Mouse (Mus musculus) intestine, embryonic 15.5 days (tissue): Measurements from ENCODE around the gene Gemin4. TPM values are rescaled to one million over a fixed set of nuclear protein-coding genes. Genes with fewer than 3 reads are reported as not detected.
"Not testable (repeated sequence)": the region's sequence is repeated elsewhere in the genome, so short reads cannot be mapped to it uniquely, and the experiment has no call there.

Experiments
- ATAC-seq: fragments of 200-750 bp; cut with Nextera tagmentation; 2 replicates; pipeline ENCODE4 v1.8.0; 2017; ENCODE audit warnings: moderate TSS enrichment, moderate library complexity
- H3K27ac ChIP-seq: fragments of 300-500 bp; sonication (generic); 2 replicates; pipeline ENCODE4 v1.5.1; 2015; ENCODE audit warnings: mild to moderate bottlenecking, inconsistent platforms
- H3K27me3 ChIP-seq: fragments of 300-500 bp; sonication (generic); replicated peaks from 2 replicates; pipeline ENCODE4 v1.6.1; 2015; ENCODE audit warnings: inconsistent platforms
- H3K36me3 ChIP-seq: fragments of 300-500 bp; sonication (generic); 2 replicates; pipeline ENCODE4 v1.6.1; 2015; ENCODE audit warnings: inconsistent platforms
- H3K4me1 ChIP-seq: fragments of 300-500 bp; sonication (generic); replicated peaks from 2 replicates; pipeline ENCODE4 v1.6.1; 2015; ENCODE audit warnings: inconsistent platforms
- H3K4me2 ChIP-seq: fragments of 300-500 bp; sonication (generic); replicated peaks from 2 replicates; pipeline ENCODE4 v1.6.1; 2015; ENCODE audit warnings: mild to moderate bottlenecking, inconsistent platforms
- H3K4me3 ChIP-seq: fragments of 300-500 bp; sonication (generic); replicated peaks from 2 replicates; pipeline ENCODE4 v1.5.1; 2015; ENCODE audit warnings: inconsistent platforms
- H3K9ac ChIP-seq: fragments of 300-500 bp; sonication (generic); 2 replicates; pipeline ENCODE4 v1.6.1; 2015; ENCODE audit warnings: inconsistent platforms
- H3K9me3 ChIP-seq: fragments of 300-500 bp; sonication (generic); 2 replicates; pipeline ENCODE4 v1.6.1; 2016; ENCODE audit warnings: inconsistent platforms
- WGBS: fragments of 180-500 bp; shearing (Covaris S2); methylation state at CpG from one replicate; pipeline ENCODE4 v1.1.7; 2015; 5-methylcytosine and 5-hydroxymethylcytosine counted together
- polyA plus RNA-seq: library from polyadenylated mRNA; unstranded; fragments of >200 nt; fragmentation: Nextera tagmentation; extraction: Ambion mirVana; gene quantifications from 2 replicates; pipeline ENCODE4 v1.2.1, GENCODE M21; 2015

The Gemin4 gene
- polyA plus RNA-seq, 1 experiment from 2014 or later: 32.6 TPM

- Histone ChIP-seq H3K4me2 (no peak overlapping the region), H3K27ac (no peak overlapping the region), H3K27me3 (no peaks in the 10 kb centered on the region), H3K9me3 (no peaks in the 10 kb centered on the region), H3K9ac (no peak overlapping the region), H3K4me1 (peaks cover 14% of the 10 kb centered on the region; the same call in 1 of the 2 replicates), H3K36me3 (peaks cover 20% of the 10 kb centered on the region), H3K4me3 (no peak overlapping the region)
- ATAC-seq: no peak
- 87% methylated on average over 5 of the region's 5 CpGs for WGBS
Measured at GRCm38 (mm10) chr11:76213841-76214240, 3.6 kb downstream of the Gemin4 start.

DNA sequence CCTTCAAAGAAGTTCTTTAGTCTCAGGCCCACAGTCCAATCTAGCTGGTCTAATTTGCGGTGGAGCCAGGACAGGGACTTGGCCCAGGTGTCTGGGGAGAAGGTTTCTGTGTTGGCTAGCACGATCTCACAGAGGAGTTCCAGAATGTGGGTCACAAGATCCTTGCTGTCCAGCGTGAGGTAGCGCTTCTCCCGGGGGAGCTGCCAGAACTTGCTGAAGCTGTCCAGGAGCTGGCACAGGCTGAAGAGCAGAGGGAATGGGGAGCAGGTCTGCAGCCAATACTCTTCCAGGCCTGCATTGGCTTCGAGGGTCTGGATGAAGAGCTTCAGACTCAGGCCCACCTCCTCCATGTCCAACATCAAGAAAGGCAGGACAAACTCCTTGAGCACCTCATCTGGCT lies 5.9 kb downstream of the Gemin4 start:
- not testable (repeated sequence) for H3K9me3 ChIP-seq, H3K9ac ChIP-seq, ATAC-seq, H3K27ac ChIP-seq, H3K27me3 ChIP-seq, H3K4me3 ChIP-seq, H3K4me2 ChIP-seq
- peaks cover 38% of the 10 kb centered on the region for H3K36me3 ChIP-seq
- H3K4me1 ChIP-seq: peaks cover 13% of the 10 kb centered on the region; the same call in 1 of the 2 replicates
- 90% methylated on average over 5 of the region's 6 CpGs for WGBS

GRCm38 (mm10) chr11:76210228-76210985 lies 7.1 kb downstream of the Gemin4 start:
- H3K9me3 ChIP-seq: no peaks in the 10 kb centered on the region
- no peak overlapping the region for H3K4me3 ChIP-seq
- H3K27ac ChIP-seq: no peak overlapping the region
- H3K4me1 ChIP-seq: peaks cover 4% of the 10 kb centered on the region; the same call in 1 of the 2 replicates
- no peaks in the 10 kb centered on the region for H3K27me3 ChIP-seq
- WGBS: 75% methylated on average over 13 of the region's 13 CpGs
- no peak for ATAC-seq
- H3K9ac ChIP-seq: no peak overlapping the region
- no peak overlapping the region for H3K4me2 ChIP-seq
- H3K36me3 ChIP-seq: peaks cover 42% of the 10 kb centered on the region

GRCm38 (mm10) chr11:76206793-76207192 lies 10.7 kb downstream of the Gemin4 start:
- Histone ChIP-seq H3K4me3 (no peak overlapping the region), H3K27ac (no peak overlapping the region), H3K4me2 (no peak overlapping the region), H3K36me3 (peaks cover 34% of the 10 kb centered on the region), H3K9ac (no peak overlapping the region), H3K4me1 (peaks cover 9% of the 10 kb centered on the region; the same call in 1 of the 2 replicates), H3K27me3 (no peaks in the 10 kb centered on the region), H3K9me3 (no peaks in the 10 kb centered on the region)
- WGBS: 89% methylated on average over 5 of the region's 5 CpGs
- no peak for ATAC-seq

DNA sequence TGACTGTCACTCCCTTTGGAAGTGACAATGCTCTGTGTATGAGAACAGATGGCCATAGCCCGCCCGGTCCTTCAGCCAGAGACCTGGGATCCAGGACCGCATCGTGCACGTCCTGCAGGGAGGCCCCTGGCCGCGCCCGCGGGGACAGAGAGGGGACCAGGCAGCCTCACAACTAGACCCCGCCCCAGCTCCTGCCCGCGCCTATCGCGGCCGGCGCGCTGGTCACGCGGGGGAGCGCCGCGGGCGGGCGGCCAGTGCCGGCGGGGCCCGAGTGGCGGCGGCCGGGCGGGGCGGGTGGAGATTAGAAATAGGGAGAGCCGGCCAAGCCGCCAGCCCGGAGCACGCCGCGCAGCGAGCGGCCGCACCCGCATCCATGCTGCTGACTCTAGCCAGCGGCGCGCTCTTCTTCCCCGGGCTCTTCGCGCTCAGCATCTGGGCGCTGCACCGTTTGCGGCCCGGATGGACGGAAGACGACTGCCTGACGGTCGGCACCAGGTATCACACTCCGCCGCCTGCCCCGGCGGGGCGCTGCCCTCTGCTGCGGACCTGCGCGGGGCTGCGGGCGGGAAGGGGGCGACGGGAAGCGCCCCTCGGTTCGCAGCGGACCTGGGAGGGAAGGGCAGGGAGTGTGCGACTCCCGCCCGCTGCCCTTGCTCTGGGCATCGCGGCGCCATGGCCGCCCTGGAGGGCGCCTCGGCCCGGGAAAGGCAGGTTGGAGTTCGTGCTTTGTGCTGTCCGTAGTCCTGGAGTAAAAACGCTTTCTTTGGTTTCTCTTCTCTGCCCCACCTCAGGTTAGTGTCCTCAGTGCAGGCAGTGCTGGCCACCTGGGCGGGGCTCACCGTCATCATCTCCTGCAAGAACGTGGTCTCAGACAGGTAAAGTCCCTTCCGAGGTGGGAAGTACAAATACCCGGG lies 15.4 kb downstream of the Gemin4 start:
- Histone ChIP-seq H3K27me3 (no peaks in the 10 kb centered on the region), H3K4me2 (peak overlapping the region; percentile 82), H3K9me3 (no peaks in the 10 kb centered on the region), H3K4me1 (0 out of 2 replicates have a peak, but pooled peaks cover 10% of the 10 kb centered on the region), H3K9ac (peak overlapping the region; percentile 87), H3K4me3 (peak overlapping the region; percentile 87), H3K36me3 (peaks cover 12% of the 10 kb centered on the region), H3K27ac (peak overlapping the region; percentile 91)
- WGBS: under 1% methylated on average over 89 of the region's 90 CpGs
- ATAC-seq: peak; percentile 99

DNA sequence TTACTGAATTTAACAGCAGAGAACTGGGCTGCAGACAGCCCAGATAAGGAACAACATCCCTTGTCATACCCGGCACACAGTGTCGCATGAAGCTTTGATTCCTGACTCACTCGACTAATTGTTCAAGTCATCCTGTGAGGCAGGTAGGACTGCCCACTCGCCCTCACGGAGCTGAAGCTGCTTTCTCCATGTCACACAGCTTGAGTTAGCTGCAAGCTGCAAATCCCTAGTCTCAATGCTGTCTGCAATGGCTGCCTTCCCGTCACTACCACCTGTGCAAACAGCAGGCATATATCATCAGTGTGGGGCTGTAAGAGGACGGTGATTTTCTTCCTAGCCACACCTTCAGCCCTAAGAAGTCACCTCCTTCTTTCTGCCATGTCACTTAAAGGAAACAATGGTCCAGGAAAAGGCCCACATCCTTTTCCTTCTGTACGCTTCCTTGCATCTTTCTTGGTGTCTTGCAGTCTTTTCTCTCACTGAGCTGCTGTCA lies 20.4 kb downstream of the Gemin4 start:
- no peaks in the 10 kb centered on the region for H3K36me3 ChIP-seq
- peak overlapping the region; percentile 24 for H3K4me2 ChIP-seq
- no peaks in the 10 kb centered on the region for H3K9me3 ChIP-seq
- whole genome bisulfite sequencing: 47% methylated on average over 8 of the region's 8 CpGs
- ATAC-seq: peak; percentile 15; the same call in 1 of the 2 replicates
- no peak overlapping the region for H3K4me3 ChIP-seq
- H3K9ac ChIP-seq: no peak overlapping the region
- H3K4me1 ChIP-seq: 0 out of 2 replicates have a peak, but pooled peaks cover 4% of the 10 kb centered on the region
- peak overlapping the region; percentile 77 for H3K27ac ChIP-seq
- no peaks in the 10 kb centered on the region for H3K27me3 ChIP-seq

- peak; percentile 93 for ATAC-seq
- Histone ChIP-seq H3K4me1 (0 out of 2 replicates have a peak, but pooled peaks cover under 1% of the 10 kb centered on the region), H3K4me3 (no peak overlapping the region), H3K9me3 (no peaks in the 10 kb centered on the region), H3K36me3 (no peaks in the 10 kb centered on the region), H3K27me3 (no peaks in the 10 kb centered on the region), H3K4me2 (peak overlapping the region; percentile 24), H3K9ac (no peak overlapping the region), H3K27ac (peak overlapping the region; percentile 77)
- 42% methylated on average over 8 of the region's 8 CpGs for WGBS
Measured at GRCm38 (mm10) chr11:76196275-76196976, 21.0 kb downstream of the Gemin4 start.

- Histone ChIP-seq H3K27ac (no peak overlapping the region), H3K9ac (no peak overlapping the region), H3K4me1 (no peaks in the 10 kb centered on the region), H3K4me3 (no peak overlapping the region), H3K36me3 (no peaks in the 10 kb centered on the region), H3K9me3 (no peaks in the 10 kb centered on the region), H3K27me3 (no peaks in the 10 kb centered on the region), H3K4me2 (no peak overlapping the region)
- WGBS: 88% methylated on average over 6 of the region's 6 CpGs
- no peak for ATAC-seq
Measured at GRCm38 (mm10) chr11:76186908-76187307, 30.6 kb downstream of the Gemin4 start.

GRCm38 (mm10) chr11:76183745-76184144 lies 33.7 kb downstream of the Gemin4 start:
- no peak for ATAC-seq
- H3K27ac ChIP-seq: no peak overlapping the region
- H3K27me3 ChIP-seq: no peaks in the 10 kb centered on the region
- H3K4me2 ChIP-seq: no peak overlapping the region
- no peak overlapping the region for H3K4me3 ChIP-seq
- no peaks in the 10 kb centered on the region for H3K9me3 ChIP-seq
- no peaks in the 10 kb centered on the region for H3K36me3 ChIP-seq
- H3K4me1 ChIP-seq: peaks cover 4% of the 10 kb centered on the region; the same call in 1 of the 2 replicates
- no peak overlapping the region for H3K9ac ChIP-seq
- 82% methylated on average over 4 of the region's 4 CpGs for WGBS

DNA sequence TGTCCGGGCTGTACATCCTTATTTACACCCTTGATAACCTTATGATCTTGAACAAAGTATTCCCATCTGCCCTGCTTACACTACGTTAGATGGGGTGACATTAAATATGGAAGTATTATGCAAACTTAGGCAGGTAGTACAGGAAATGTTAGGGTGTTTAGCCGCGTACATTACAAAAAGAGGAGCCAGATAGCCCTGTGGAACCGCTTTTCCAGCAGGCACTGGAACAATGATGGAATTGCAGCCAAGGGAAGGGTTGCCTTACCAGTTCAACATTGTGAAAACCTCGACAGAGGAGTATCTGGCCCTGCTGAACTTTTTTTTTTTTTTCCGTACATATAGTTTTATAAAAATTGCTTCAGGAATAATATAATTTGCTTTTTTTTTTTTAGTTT lies 37.3 kb downstream of the Gemin4 start:
- 16% methylated on average over 7 of the region's 7 CpGs for WGBS
- H3K27ac ChIP-seq: peak overlapping the region; percentile 68; the same call in 1 of the 2 replicates
- H3K27me3 ChIP-seq: no peaks in the 10 kb centered on the region
- H3K4me3 ChIP-seq: peak overlapping the region; percentile 82
- H3K4me2 ChIP-seq: peak overlapping the region; percentile 94
- no peaks in the 10 kb centered on the region for H3K36me3 ChIP-seq
- peak overlapping the region; percentile 69 for H3K9ac ChIP-seq
- no peaks in the 10 kb centered on the region for H3K9me3 ChIP-seq
- ATAC-seq: no peak
- H3K4me1 ChIP-seq: peaks cover 6% of the 10 kb centered on the region; the same call in 1 of the 2 replicates

- H3K36me3 ChIP-seq: no peaks in the 10 kb centered on the region
- peak within 1 kb of the TSS; percentile 69 for H3K9ac ChIP-seq
- peak within 1 kb of the TSS; percentile 94 for H3K4me2 ChIP-seq
- peaks cover 6% of the 10 kb centered on the region; the same call in 1 of the 2 replicates for H3K4me1 ChIP-seq
- peak within 1 kb of the TSS; percentile 68 for H3K27ac ChIP-seq
- H3K9me3 ChIP-seq: no peaks in the 10 kb centered on the region
- peak; percentile 94 for ATAC-seq
- H3K27me3 ChIP-seq: no peaks in the 10 kb centered on the region
- WGBS: under 1% methylated on average over 37 of the region's 37 CpGs
- H3K4me3 ChIP-seq: peak within 1 kb of the TSS; percentile 82
Measured at GRCm38 (mm10) chr11:76179495-76180145, 37.8 kb downstream of the Gemin4 start, which contains the start of the genes Vps53 and Fam57a. Vps53 (minus strand) TSS chr11:76179647. Fam57a (plus strand) TSS chr11:76179671.
